Comparison of ENCODE assay signal across 19 mouse cellular contexts in genomic region chr7:129964192-129964591, GRCm38 (mm10).
DNase-seq lines count a peak whose midpoint lies in the region; ATAC-seq lines count a peak whose summit lies in the region.
"Had no signal": no experiment of that assay in that cellular context is flagged by ENCODE, and none has a peak within 500 bp of the region (broad histone marks: within the 10 kb centered on the region; RNA-seq: fewer than 3 reads in every experiment).

No protein-coding gene starts in this region.

- ATAC-seq in heart, embryonic 16.5 days (replicated peaks; ENCODE audit: extremely low read depth, insufficient read depth, low FRiP score) = peak; percentile 55; the same call in 1 of the 2 replicates
- ATAC-seq in embryonic facial prominence, embryonic 14.5 days (ENCODE audit: low read depth) = no peak
- ATAC-seq in frontal cortex, adult (ENCODE audit: low TSS enrichment) = no peak

- no peaks in the 10 kb centered on the region for H3K27me3 ChIP-seq in heart, embryonic 16.5 days (ENCODE audit: control insufficient read depth, insufficient read depth, low read length)
- no peaks in the 10 kb centered on the region for H3K27me3 ChIP-seq in embryonic facial prominence, embryonic 14.5 days (replicated peaks; ENCODE audit: control insufficient read depth, insufficient read depth, low read length)
- H3K27me3 ChIP-seq: liver, embryonic 15.5 days; neural tube, embryonic 13.5 days had no signal

- no peak overlapping the region for H3K9ac ChIP-seq in heart, embryonic 16.5 days (ENCODE audit: low read length)
- no peak overlapping the region for H3K9ac ChIP-seq in embryonic facial prominence, embryonic 14.5 days (ENCODE audit: low read depth, low read length)
- H3K9ac ChIP-seq: liver, embryonic 15.5 days; neural tube, embryonic 13.5 days had no signal

- H3K9me3 ChIP-seq in heart, embryonic 16.5 days (replicated peaks; ENCODE audit: control insufficient read depth, low read length) = no peaks in the 10 kb centered on the region
- H3K9me3 ChIP-seq in embryonic facial prominence, embryonic 14.5 days (ENCODE audit: control insufficient read depth, low read length) = no peaks in the 10 kb centered on the region
- H3K9me3 ChIP-seq: liver, embryonic 15.5 days; neural tube, embryonic 13.5 days had no signal

- no peak overlapping the region for H3K4me3 ChIP-seq in heart, embryonic 16.5 days (ENCODE audit: low read length)
- H3K4me3 ChIP-seq in embryonic facial prominence, embryonic 14.5 days (ENCODE audit: low read depth, low read length) = no peak overlapping the region
- H3K4me3 ChIP-seq: liver, embryonic 15.5 days; neural tube, embryonic 13.5 days had no signal

- H3K4me1 ChIP-seq in heart, embryonic 16.5 days (ENCODE audit: control insufficient read depth, insufficient read depth, low read length) = peaks cover 8% of the 10 kb centered on the region
- H3K4me1 ChIP-seq in embryonic facial prominence, embryonic 14.5 days (ENCODE audit: control insufficient read depth, insufficient read depth, low read length) = peaks cover 18% of the 10 kb centered on the region
- H3K4me1 ChIP-seq: liver, embryonic 15.5 days had no signal

- DNase-seq in heart, adult 9 months (ENCODE audit: low spot score in 2 of 2) = no peak
- peak; percentile 23 for DNase-seq in adipocyte (ENCODE audit: low spot score)
- no peak for DNase-seq in embryonic facial prominence, embryonic 14.5 days (ENCODE audit: low spot score)
- DNase-seq in lung, postnatal 10 days = peak; percentile 42
- no peak for DNase-seq in right cerebral cortex, postnatal 36 days (ENCODE audit: low spot score in 2 of 2)
- DNase-seq in layer of hippocampus, adult 18-20 months (ENCODE audit: low spot score in 2 of 2) = no peak
- DNase-seq: adrenal gland, postnatal 10 days; cerebellum, adult 18-20 months; gastrocnemius, postnatal 25 days; heart, postnatal 4 days; kidney, postnatal 25 days; layer of hippocampus, postnatal 36 days; left cerebral cortex, postnatal 4 days; right cerebral cortex, postnatal 4 days had no signal

- WGBS in heart, embryonic 16.5 days = 20% methylated on average over 8 of the region's 8 CpGs
- WGBS in embryonic facial prominence, embryonic 14.5 days = 56% methylated on average over 8 of the region's 8 CpGs

- H3K36me3 ChIP-seq in heart, embryonic 16.5 days (ENCODE audit: control insufficient read depth, insufficient read depth) = no peaks in the 10 kb centered on the region
- no peaks in the 10 kb centered on the region for H3K36me3 ChIP-seq in embryonic facial prominence, embryonic 14.5 days (ENCODE audit: control insufficient read depth, insufficient read depth, low read length)
- H3K36me3 ChIP-seq: G1E; liver, embryonic 15.5 days; neural tube, embryonic 13.5 days had no signal

- H3K4me2 ChIP-seq in heart, embryonic 16.5 days (ENCODE audit: low read depth, low read length) = no peak overlapping the region
- H3K4me2 ChIP-seq in embryonic facial prominence, embryonic 14.5 days (ENCODE audit: low read depth, low read length) = no peak overlapping the region
- H3K4me2 ChIP-seq: liver, embryonic 15.5 days; neural tube, embryonic 13.5 days had no signal

- peak overlapping the region; percentile 10; the same call in 1 of the 2 replicates for H3K27ac ChIP-seq in heart, embryonic 16.5 days (ENCODE audit: low read length)
- H3K27ac ChIP-seq in embryonic facial prominence, embryonic 14.5 days (replicated peaks; ENCODE audit: low read depth, low read length) = peak overlapping the region; percentile 30; the same call in 1 of the 2 replicates
- H3K27ac ChIP-seq: liver, embryonic 15.5 days; neural tube, embryonic 13.5 days had no signal

Comparison
In these comparisons a context has a peak if more than half of its experiments do, and no peak if none do; other contexts are left out.
1. DNase-seq: peak in adipocyte (single experiment) and lung, postnatal 10 days (single experiment); none in heart, adult 9 months (0 of 2), embryonic facial prominence, embryonic 14.5 days (single experiment), right cerebral cortex, postnatal 36 days (0 of 2) and layer of hippocampus, adult 18-20 months (0 of 2).